ENCODE assay signal across 8 mouse cellular contexts in genomic region chr11:120713580-120714518, GRCm38 (mm10). TPM values are rescaled to one million over a fixed set of nuclear protein-coding genes. Genes with fewer than 3 reads are reported as not detected.
DNase-seq lines count a peak whose midpoint lies in the region; ATAC-seq and TF ChIP-seq lines count a peak whose summit lies in the region.

TSS of gene Cenpx (minus strand) at chr11:120713738.
TSS of gene Lrrc45 (plus strand) at chr11:120713925.

- peak within 1 kb of the TSS; percentile 71 for H3K9ac ChIP-seq in forebrain, embryonic 16.5 days (replicated peaks; ENCODE audit: low read depth, low read length)
- H3K9ac ChIP-seq in lung, embryonic 14.5 days, result peak within 1 kb of the TSS; percentile 66

- peak within 1 kb of the TSS; percentile 81 for H3K4me3 ChIP-seq in G1E (ENCODE audit: low read depth, low read length)
- H3K4me3 ChIP-seq in forebrain, embryonic 16.5 days (replicated peaks; ENCODE audit: low read length), result peak within 1 kb of the TSS; percentile 78
- peak within 1 kb of the TSS; percentile 56 for H3K4me3 ChIP-seq in layer of hippocampus, adult 2 months
- H3K4me3 ChIP-seq in lung, embryonic 14.5 days (ENCODE audit: low read depth, low read length), result peak within 1 kb of the TSS; percentile 65
- H3K4me3 ChIP-seq in olfactory bulb, adult 2 months (ENCODE audit: insufficient read depth, low read depth, low read length), result peak within 1 kb of the TSS; percentile 74
- peak within 1 kb of the TSS; percentile 60 for H3K4me3 ChIP-seq in thymus, adult 2 months (ENCODE audit: control insufficient read depth, insufficient read depth, low read length)

- peaks cover 83% of the 10 kb centered on the region for H3K36me3 ChIP-seq in G1E (replicated peaks)
- peaks cover 10% of the 10 kb centered on the region for H3K36me3 ChIP-seq in forebrain, embryonic 16.5 days (ENCODE audit: control insufficient read depth, insufficient read depth)
- H3K36me3 ChIP-seq in lung, embryonic 14.5 days (ENCODE audit: insufficient read depth), result peaks cover 53% of the 10 kb centered on the region
- H3K36me3 ChIP-seq in thymus, adult 2 months (ENCODE audit: control insufficient read depth, insufficient read depth, low read length), result no peaks in the 10 kb centered on the region

- TF ChIP-seq POLR2A in olfactory bulb, adult 2 months (IDR thresholded peaks at IDR 0.05; ENCODE audit: insufficient read depth, low read depth, low read length), result peak; percentile 32; the same call in 1 of the 2 replicates
- TF ChIP-seq POLR2A in thymus, adult 2 months (IDR thresholded peaks at IDR 0.05; ENCODE audit: control insufficient read depth, extremely low read depth, insufficient read depth, low read length, poor library complexity), result no peak; the same call in none of the 2 replicates

- ATAC-seq in G1E (ENCODE audit: extremely low read depth, insufficient number of reproducible peaks, low FRiP score, poor library complexity, severe bottlenecking), result peak; percentile 99
- ATAC-seq in forebrain, embryonic 16.5 days, result peak; percentile 98
- peak; percentile 97 for ATAC-seq in lung, embryonic 14.5 days (ENCODE audit: insufficient read depth)

- H3K27me3 ChIP-seq in G1E (ENCODE audit: insufficient read depth, low read length), result no peaks in the 10 kb centered on the region
- no peaks in the 10 kb centered on the region for H3K27me3 ChIP-seq in forebrain, embryonic 16.5 days (replicated peaks; ENCODE audit: control insufficient read depth, insufficient read depth, low read length)
- no peaks in the 10 kb centered on the region for H3K27me3 ChIP-seq in lung, embryonic 14.5 days (ENCODE audit: insufficient read depth, low read length)
- no peaks in the 10 kb centered on the region for H3K27me3 ChIP-seq in thymus, adult 2 months (ENCODE audit: control insufficient read depth, insufficient read depth, low read length)

- DNase-seq in G1E (ENCODE audit: low spot score), result peak; percentile 100
- peak; percentile 95 to 100 for DNase-seq in cerebellum, adult 18-20 months
- DNase-seq in heart, postnatal 36 days, result peak; percentile 94
- peak; percentile 96 to 99 for DNase-seq in layer of hippocampus, adult 2 months (ENCODE audit: low spot score in 2 of 2)
- DNase-seq in lung, embryonic 14.5 days, result peak; percentile 99
- DNase-seq in thymus, adult 2 months, result peak; percentile 98

- H3K4me1 ChIP-seq in G1E (ENCODE audit: insufficient read depth, low read depth, low read length), result peaks cover 59% of the 10 kb centered on the region
- peaks cover 20% of the 10 kb centered on the region for H3K4me1 ChIP-seq in forebrain, embryonic 16.5 days (replicated peaks; ENCODE audit: control insufficient read depth, insufficient read depth, low read length)
- H3K4me1 ChIP-seq in lung, embryonic 14.5 days (ENCODE audit: insufficient read depth), result peaks cover 7% of the 10 kb centered on the region
- peaks cover 23% of the 10 kb centered on the region for H3K4me1 ChIP-seq in olfactory bulb, adult 2 months (ENCODE audit: control insufficient read depth, insufficient read depth, low read length)
- H3K4me1 ChIP-seq in thymus, adult 2 months (replicated peaks; ENCODE audit: control insufficient read depth, insufficient read depth, low read length), result peaks cover 15% of the 10 kb centered on the region

- H3K27ac ChIP-seq in forebrain, embryonic 16.5 days (ENCODE audit: low read length), result peak within 1 kb of the TSS; percentile 74
- H3K27ac ChIP-seq in layer of hippocampus, adult 2 months, result peak within 1 kb of the TSS; percentile 86
- H3K27ac ChIP-seq in lung, embryonic 14.5 days (ENCODE audit: low read depth), result peak within 1 kb of the TSS; percentile 80
- H3K27ac ChIP-seq in olfactory bulb, adult 2 months (ENCODE audit: insufficient read depth, low read depth, low read length), result no peak within 1 kb of the TSS
- no peak within 1 kb of the TSS for H3K27ac ChIP-seq in thymus, adult 2 months (ENCODE audit: control insufficient read depth, insufficient read depth, low read length)

- WGBS in forebrain, embryonic 16.5 days, result 2% methylated on average over 53 of the region's 53 CpGs
- WGBS in lung, embryonic 14.5 days, result 2% methylated on average over 53 of the region's 53 CpGs
- WGBS in olfactory bulb, adult 2 months, result under 1% methylated on average over 53 of the region's 53 CpGs
- 1% methylated on average over 53 of the region's 53 CpGs for WGBS in thymus, adult 2 months

- intact Hi-C loops in heart, postnatal 36 days (cut with DNase I), result loop anchor here (5.0 kb wide), 3 partner anchors 132 to 222 kb away; partner anchors contain the start of genes Arhgdia and Slc25a10

- TF ChIP-seq CTCF in G1E (IDR thresholded peaks at IDR 0.05; ENCODE audit: low read depth, low read length), result no peak
- TF ChIP-seq CTCF in layer of hippocampus, adult 2 months (conservative IDR thresholded peaks at IDR 0.05), result no peak
- 0 out of 2 replicates have a peak, but pooled peaks have one; percentile 5 for TF ChIP-seq CTCF in lung, embryonic 14.5 days (IDR thresholded peaks at IDR 0.05; ENCODE audit: low read depth)
- TF ChIP-seq CTCF in olfactory bulb, adult 2 months (IDR thresholded peaks at IDR 0.05; ENCODE audit: insufficient read depth, low read depth, low read length), result no peak
- TF ChIP-seq CTCF in thymus, adult 2 months (IDR thresholded peaks at IDR 0.05; ENCODE audit: borderline replicate concordance, control insufficient read depth, extremely low read depth, insufficient read depth, low read length, poor library complexity), result no peak

- peak within 1 kb of the TSS; percentile 100 for H3K4me2 ChIP-seq in forebrain, embryonic 16.5 days (ENCODE audit: low read length)
- H3K4me2 ChIP-seq in lung, embryonic 14.5 days, result peak within 1 kb of the TSS; percentile 100

- no peaks in the 10 kb centered on the region for H3K9me3 ChIP-seq in G1E (replicated peaks)
- H3K9me3 ChIP-seq in forebrain, embryonic 16.5 days (ENCODE audit: control insufficient read depth, low read length), result no peaks in the 10 kb centered on the region
- no peaks in the 10 kb centered on the region for H3K9me3 ChIP-seq in lung, embryonic 14.5 days (ENCODE audit: low read depth, low read length)

RNA-seq across cellular contexts. Expression of gene Cenpx, which starts in this region (rescaled TPM):
- 250 and 284 TPM in 2 replicates for total RNA-seq in G1E (2014; fragmentation: Nextera tagmentation)
- total RNA-seq in G1E (2017), result 67.2 and 81.2 TPM in 2 replicates
- polyA plus RNA-seq in G1E (2012), result 60.9 and 158 TPM in 2 replicates
- polyA plus RNA-seq in forebrain, embryonic 16.5 days (2015; fragmentation: Nextera tagmentation; extraction: Ambion mirVana), result 82.8 and 95.0 TPM in 2 replicates
- 10 to 100 TPM; 33.1 to 38.3 TPM for total RNA-seq in heart, postnatal 36 days (2021)
- total RNA-seq in layer of hippocampus, adult 2 months (2021), result 10 to 100 TPM; 13.1 to 16.9 TPM
- 168 and 173 TPM in 2 replicates for polyA plus RNA-seq in lung, embryonic 14.5 days (2014; fragmentation: Nextera tagmentation; extraction: Ambion mirVana)
- polyA plus RNA-seq in olfactory bulb, adult 2 months (2012; ENCODE audit: insufficient read depth, insufficient read length, low replicate concordance, missing spikeins), result not detected in 2 replicates
- 103 and 112 TPM in 2 replicates for polyA plus RNA-seq in thymus, adult 2 months (2012; rRNA removed)

RNA-seq across cellular contexts. Expression of gene Lrrc45, which starts in this region (rescaled TPM):
- total RNA-seq in G1E (2014; fragmentation: Nextera tagmentation) (6.4 and 12.1 TPM in 2 replicates), G1E (2017) (20.0 and 22.2 TPM in 2 replicates)
- 23.3 and 25.4 TPM in 2 replicates for polyA plus RNA-seq in G1E (2012)
- polyA plus RNA-seq in forebrain, embryonic 16.5 days (2015; fragmentation: Nextera tagmentation; extraction: Ambion mirVana), result 91.0 and 118 TPM in 2 replicates
- total RNA-seq in heart, postnatal 36 days (2021), result 1 to 10 TPM; 5.3 to 7.0 TPM
- total RNA-seq in layer of hippocampus, adult 2 months (2021), result 10 to 100 TPM; 60.0 to 70.4 TPM
- polyA plus RNA-seq in lung, embryonic 14.5 days (2014; fragmentation: Nextera tagmentation; extraction: Ambion mirVana), result 44.1 and 46.1 TPM in 2 replicates
- polyA plus RNA-seq in olfactory bulb, adult 2 months (2012; ENCODE audit: insufficient read depth, insufficient read length, low replicate concordance, missing spikeins), result not detected in 2 replicates
- polyA plus RNA-seq in thymus, adult 2 months (2012; rRNA removed), result 69.2 and 77.3 TPM in 2 replicates

Comparison
In these comparisons a context has a peak if more than half of its experiments do, and no peak if none do; other contexts are left out.
1. RNA of gene Cenpx (polyA plus RNA-seq): 168 to 173 TPM in lung, embryonic 14.5 days, 60.9 to 158 TPM in G1E, 103 to 112 TPM in thymus, adult 2 months and 82.8 to 95.0 TPM in forebrain, embryonic 16.5 days; not detected in olfactory bulb, adult 2 months; every median in the first group is over 10 times any median in the second.
2. RNA of gene Lrrc45 (polyA plus RNA-seq): 91.0 to 118 TPM in forebrain, embryonic 16.5 days, 69.2 to 77.3 TPM in thymus, adult 2 months, 44.1 to 46.1 TPM in lung, embryonic 14.5 days and 23.3 to 25.4 TPM in G1E; not detected in olfactory bulb, adult 2 months; every median in the first group is over 10 times any median in the second.
3. H3K27ac ChIP-seq: peak in forebrain, embryonic 16.5 days (single experiment), layer of hippocampus, adult 2 months (single experiment) and lung, embryonic 14.5 days (single experiment); none in olfactory bulb, adult 2 months (single experiment) and thymus, adult 2 months (single experiment).
4. Peak in every context shown above with its lines, with median percentiles within 50 percentile points of each other: ATAC-seq, DNase-seq and H3K4me3 ChIP-seq.